Mouse (Mus musculus) limb, embryonic 14.5 days (tissue): ENCODE measurements around the gene Vmn1r27. TPM values are rescaled to one million over a fixed set of nuclear protein-coding genes. Genes with fewer than 3 reads are reported as not detected.

Experiments
- ATAC-seq: fragments of 200-750 bp; cut with Nextera tagmentation; 2 replicates; pipeline ENCODE4 v1.8.0; 2017; ENCODE audit warnings: low read depth, moderate number of reproducible peaks, moderate TSS enrichment; ENCODE audit not compliant: low FRiP score
- DNase-seq: peaks from one replicate; pipeline ENCODE4 v3.0.0-alpha.2; 2015; ENCODE audit warnings: low spot score
- H3K27ac ChIP-seq: fragments of 300-500 bp; sonication (generic); replicated peaks from 2 replicates; pipeline ENCODE4 v1.5.1; 2014; ENCODE audit warnings: low read depth, mild to moderate bottlenecking, low read length, moderate library complexity, mixed read lengths
- H3K27me3 ChIP-seq: fragments of 300-500 bp; sonication (generic); 2 replicates; pipeline ENCODE4 v1.6.1; 2014; ENCODE audit warnings: low read length, mixed read lengths; ENCODE audit not compliant: control insufficient read depth, insufficient read depth
- H3K36me3 ChIP-seq: fragments of 300-500 bp; sonication (generic); 2 replicates; pipeline ENCODE4 v1.6.1; 2014; ENCODE audit warnings: mild to moderate bottlenecking, low read length, moderate library complexity, mixed read lengths; ENCODE audit not compliant: control insufficient read depth, insufficient read depth
- H3K4me1 ChIP-seq: fragments of 300-500 bp; sonication (generic); 2 replicates; pipeline ENCODE4 v1.6.1; 2014; ENCODE audit warnings: antibody characterized with exemption, low read length, mixed read lengths; ENCODE audit not compliant: control insufficient read depth, insufficient read depth
- H3K4me2 ChIP-seq: fragments of 300-500 bp; sonication (generic); replicated peaks from 2 replicates; pipeline ENCODE4 v1.6.1; 2014; ENCODE audit warnings: low read depth, mild to moderate bottlenecking, low read length, moderate library complexity; ENCODE audit not compliant: severe bottlenecking
- H3K4me3 ChIP-seq: fragments of 300-500 bp; sonication (generic); replicated peaks from 2 replicates; pipeline ENCODE4 v1.5.1; 2014; ENCODE audit warnings: low read length
- H3K9ac ChIP-seq: fragments of 300-500 bp; sonication (generic); 2 replicates; pipeline ENCODE4 v1.6.1; 2014; ENCODE audit warnings: mild to moderate bottlenecking, low read depth, low read length, moderate library complexity; ENCODE audit not compliant: severe bottlenecking
- H3K9me3 ChIP-seq: fragments of 300-500 bp; sonication (generic); 2 replicates; pipeline ENCODE4 v1.6.1; 2016; ENCODE audit warnings: low read length; ENCODE audit not compliant: control insufficient read depth
- POLR2A ChIP-seq: fragments of 200-500 bp; IDR thresholded peaks from 2 replicates; pipeline ENCODE4 v1.8.0; 2012; ENCODE audit warnings: inconsistent platforms, mild to moderate bottlenecking, moderate library complexity, borderline replicate concordance; ENCODE audit not compliant: insufficient read depth, insufficient read length; ENCODE audit errors: extremely low read depth
- WGBS: fragments of 180-500 bp; shearing (Covaris S2); extraction: QIAGEN DNeasy Blood & Tissue Kit; methylation state at CpG from one replicate; pipeline ENCODE4 v1.1.7; 2014; 5-methylcytosine and 5-hydroxymethylcytosine counted together
- polyA plus RNA-seq, 2 experiments: library from polyadenylated mRNA; depleted of rRNA in 1 of 2; stranded (reverse) in 1 of 2; unstranded in 1 of 2; fragments of >200 nt; fragmentation: Nextera tagmentation in 1 of 2; extraction: Ambion mirVana in 1 of 2; gene quantifications; 2 replicates each; pipeline versions ENCODE4 v1.2.1 to v1.2.3; 2012 to 2014

Gene Vmn1r27
- polyA plus RNA-seq (2012; rRNA removed) (not detected in 2 replicates), polyA plus RNA-seq (2014; fragmentation: Nextera tagmentation; extraction: Ambion mirVana) (not detected in 2 replicates)

- Histone ChIP-seq H3K27me3 (no peaks in the 10 kb centered on the region), H3K4me2 (no peak within 1 kb of the TSS), H3K9me3 (no peaks in the 10 kb centered on the region), H3K4me1 (no peaks in the 10 kb centered on the region), H3K27ac (no peak within 1 kb of the TSS), H3K36me3 (no peaks in the 10 kb centered on the region), H3K9ac (no peak within 1 kb of the TSS), H3K4me3 (no peak within 1 kb of the TSS)
- no peak for TF ChIP-seq POLR2A
- DNase-seq (no peak), ATAC-seq (no peak)
- 81% methylated on average over 2 of the region's 2 CpGs for WGBS
These were observed at the start of gene Vmn1r27 for GRCm38 (mm10) chr6:58218721-58219120. TSS of gene Vmn1r27 (minus strand) at chr6:58218821.

DNA sequence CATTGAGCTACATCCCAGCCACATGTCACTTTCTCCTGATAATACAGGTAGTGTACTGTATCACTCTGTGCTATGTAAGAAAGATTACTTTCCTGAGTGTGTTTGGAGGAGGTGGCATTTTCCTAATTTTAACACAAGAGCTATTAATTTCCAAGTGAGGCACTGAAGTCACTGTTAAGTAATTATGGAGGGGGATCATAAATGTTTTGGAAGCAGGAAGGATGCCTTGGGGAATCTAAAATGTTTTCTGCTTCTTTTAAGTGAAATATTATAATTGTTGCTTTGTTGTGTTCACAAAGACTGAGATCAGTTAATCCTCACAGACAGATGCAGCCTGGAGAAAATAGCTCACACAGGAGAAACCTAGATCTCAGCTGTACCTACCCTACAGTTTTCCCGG, 43.1 kb upstream of the Vmn1r27 start, which contains the start of gene Vmn1r28:
Gene Vmn1r28, plus strand, starts transcription at position 301 of the 400 bp plus-strand sequence.
- DNase-seq: no peak
- no peak within 1 kb of the TSS for H3K4me3 ChIP-seq
- no peak within 1 kb of the TSS for H3K27ac ChIP-seq
- no peaks in the 10 kb centered on the region for H3K4me1 ChIP-seq
- no peaks in the 10 kb centered on the region for H3K36me3 ChIP-seq
- no peaks in the 10 kb centered on the region for H3K9me3 ChIP-seq
- no peak for ATAC-seq
- H3K9ac ChIP-seq: no peak within 1 kb of the TSS
- no peaks in the 10 kb centered on the region for H3K27me3 ChIP-seq
- 87% methylated on average over 1 of the region's 1 CpGs for WGBS
- TF ChIP-seq POLR2A: no peak
- H3K4me2 ChIP-seq: no peak within 1 kb of the TSS

GRCm38 (mm10) chr6:58216119-58216518, 2.5 kb downstream of the Vmn1r27 start:
- no peaks in the 10 kb centered on the region for H3K36me3 ChIP-seq
- no peaks in the 10 kb centered on the region for H3K9me3 ChIP-seq
- no peaks in the 10 kb centered on the region for H3K4me1 ChIP-seq
- no peak for TF ChIP-seq POLR2A
- H3K27me3 ChIP-seq: no peaks in the 10 kb centered on the region
- DNase-seq (no peak), ATAC-seq (no peak)
- no peak overlapping the region for H3K4me2 ChIP-seq
- no peak overlapping the region for H3K4me3 ChIP-seq
- no peak overlapping the region for H3K27ac ChIP-seq
- WGBS: 78% methylated on average over 2 of the region's 2 CpGs
- no peak overlapping the region for H3K9ac ChIP-seq

Other genes starting within 250 kb of the Vmn1r27 start
- not detected in 2 replicates for gene Vmn1r25, start 238.0 kb downstream of the Vmn1r27 start, polyA plus RNA-seq (2012; rRNA removed)
- gene Vmn1r25, start 238.0 kb downstream of the Vmn1r27 start, polyA plus RNA-seq (2014; fragmentation: Nextera tagmentation; extraction: Ambion mirVana): not detected in 2 replicates
- gene Vmn1r26, start 203.7 kb downstream of the Vmn1r27 start, polyA plus RNA-seq (2012; rRNA removed): not detected in 2 replicates
- gene Vmn1r26, start 203.7 kb downstream of the Vmn1r27 start, polyA plus RNA-seq (2014; fragmentation: Nextera tagmentation; extraction: Ambion mirVana): not detected in 2 replicates
- gene Vmn1r28, start 43.2 kb upstream of the Vmn1r27 start, polyA plus RNA-seq (2012; rRNA removed): not detected in 2 replicates
- not detected in 2 replicates for gene Vmn1r28, start 43.2 kb upstream of the Vmn1r27 start, polyA plus RNA-seq (2014; fragmentation: Nextera tagmentation; extraction: Ambion mirVana)
- gene Vmn1r29, start 82.7 kb upstream of the Vmn1r27 start, polyA plus RNA-seq (2012; rRNA removed): not detected in 2 replicates
- not detected in 2 replicates for gene Vmn1r29, start 82.7 kb upstream of the Vmn1r27 start, polyA plus RNA-seq (2014; fragmentation: Nextera tagmentation; extraction: Ambion mirVana)
- gene Vmn1r30, start 224.6 kb upstream of the Vmn1r27 start, polyA plus RNA-seq (2012; rRNA removed): not detected in 2 replicates
- gene Vmn1r30, start 224.6 kb upstream of the Vmn1r27 start, polyA plus RNA-seq (2014; fragmentation: Nextera tagmentation; extraction: Ambion mirVana): not detected in 2 replicates